Mouse (Mus musculus) lung, postnatal 0 days (tissue): ENCODE results near the gene Ubr2.

Experiments
- CTCF ChIP-seq: IDR thresholded peaks from 2 replicates; pipeline ENCODE4 v1.5.1; 2016; ENCODE audit warnings: antibody characterized with exemption, mild to moderate bottlenecking
- EP300 ChIP-seq: IDR thresholded peaks from 2 replicates; pipeline ENCODE4 v1.6.1; 2016; ENCODE audit warnings: antibody characterized with exemption, mild to moderate bottlenecking, control low read depth

DNA sequence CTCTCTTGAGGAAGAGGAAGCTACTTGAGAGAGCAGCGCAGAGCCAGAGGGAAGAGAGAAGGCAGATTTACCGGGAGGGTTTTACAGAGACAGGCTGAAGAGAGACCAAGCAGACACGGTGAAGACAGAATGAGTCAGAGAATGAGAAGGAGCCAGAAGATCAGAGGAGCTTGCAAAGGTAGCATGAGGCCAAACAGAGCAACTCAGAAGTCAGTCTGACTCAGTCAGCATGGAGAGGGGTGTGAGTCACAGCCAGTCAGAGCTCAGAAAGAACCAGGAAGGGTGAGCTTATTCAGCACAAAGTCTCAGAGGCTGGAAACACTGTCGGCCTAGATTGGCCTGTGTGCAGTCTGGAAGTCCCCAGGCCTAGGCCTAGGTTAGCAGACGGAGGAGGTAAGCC lies 77.4 kb downstream of the Ubr2 start:
- TF ChIP-seq CTCF, result no peak
- no peak for TF ChIP-seq EP300
